Mouse (Mus musculus) heart, adult 2 months (tissue): ENCODE measurements around the gene Far1. TPM values are rescaled to one million over a fixed set of nuclear protein-coding genes. Genes with fewer than 3 reads are reported as not detected.

ENCODE experiments used
- DNase-seq, 2 experiments: peaks; one replicate each; pipeline ENCODE4 v3.0.0; 2021
- H3K27ac ChIP-seq: fragments of 200-600 bp; 2 replicates; pipeline ENCODE4 v1.8.1; 2022
- H3K27me3 ChIP-seq: fragments of 200-500 bp; 2 replicates; pipeline ENCODE4 v1.6.1; 2012; ENCODE audit warnings: mild to moderate bottlenecking, low read length, inconsistent platforms, mixed read lengths; ENCODE audit not compliant: control insufficient read depth, insufficient read depth
- H3K36me3 ChIP-seq: fragments of 200-500 bp; 2 replicates; pipeline ENCODE4 v1.6.1; 2012; ENCODE audit warnings: low read length, inconsistent platforms; ENCODE audit not compliant: control insufficient read depth, insufficient read depth
- H3K4me1 ChIP-seq: fragments of 200-500 bp; 2 replicates; pipeline ENCODE4 v1.6.1; 2011; ENCODE audit warnings: low read length; ENCODE audit not compliant: control insufficient read depth, insufficient read depth
- H3K4me3 ChIP-seq: fragments of 200-600 bp; 2 replicates; pipeline ENCODE4 v1.8.1; 2022
- H3K79me2 ChIP-seq: fragments of 200-500 bp; replicated peaks from 2 replicates; pipeline ENCODE4 v1.6.1; 2012; ENCODE audit warnings: mild to moderate bottlenecking, inconsistent platforms, low read length, moderate library complexity, mixed read lengths; ENCODE audit not compliant: control insufficient read depth, insufficient read depth
- H3K9ac ChIP-seq: fragments of 200-500 bp; 2 replicates; pipeline ENCODE4 v1.6.1; 2012; ENCODE audit warnings: low read depth, mild to moderate bottlenecking, control low read depth, inconsistent platforms, low read length, mixed read lengths
- CTCF ChIP-seq: fragments of 200-600 bp; IDR thresholded peaks from 2 replicates; pipeline ENCODE4 v1.8.1; 2022; ENCODE audit warnings: antibody characterized with exemption, mild to moderate bottlenecking, moderate library complexity
- EP300 ChIP-seq: fragments of 200-500 bp; IDR thresholded peaks from 2 replicates; pipeline ENCODE4 v1.6.1; 2011; ENCODE audit warnings: low read depth, low read length, control low read depth; ENCODE audit not compliant: insufficient read depth
- POLR2A ChIP-seq: fragments of 200-500 bp; IDR thresholded peaks from 2 replicates; pipeline ENCODE4 v1.6.1; 2011; ENCODE audit warnings: mild to moderate bottlenecking, low read depth, low read length, control low read depth; ENCODE audit not compliant: insufficient read depth
- WGBS: fragments of 180-500 bp; shearing (Covaris S2); methylation state at CpG from one replicate; pipeline ENCODE4 v1.1.7; 2018; 5-methylcytosine and 5-hydroxymethylcytosine counted together
- intact Hi-C: fragments of 180-260 bp; cut with DNase I; formaldehyde crosslinking; loops from one replicate; pipeline ENCODE4 v1.15.1; 2025
- polyA plus RNA-seq: library from polyadenylated mRNA; depleted of rRNA; stranded (reverse); fragments of >200 nt; gene quantifications from 2 replicates; pipeline ENCODE4 v1.2.3, GENCODE M21; 2012
- total RNA-seq, 2 experiments: library from RNA; stranded (reverse); gene quantifications; 2 replicates each; pipeline ENCODE4 v1.2.3; 2021

The Far1 gene
- total and polyA plus RNA-seq, 3 experiments = 8.1 to 19.3 (median 17.9) TPM

- H3K27ac ChIP-seq = no peak overlapping the region
- no peaks in the 10 kb centered on the region; the same call in 1 of the 2 replicates for H3K4me1 ChIP-seq
- peak; percentile 34 for DNase-seq
- H3K27me3 ChIP-seq = no peaks in the 10 kb centered on the region
- no peaks in the 10 kb centered on the region for H3K36me3 ChIP-seq
- H3K9ac ChIP-seq = no peak overlapping the region
- TF ChIP-seq EP300 (0 out of 2 replicates have a peak, but pooled peaks have one; percentile 47), CTCF (peak; percentile 82), POLR2A (no peak)
- intact Hi-C loops = loop anchor here (1.0 kb wide), 1 partner anchor 216 kb away; no protein-coding TSS in a partner anchor
- no peak overlapping the region for H3K4me3 ChIP-seq
- no peaks in the 10 kb centered on the region for H3K79me2 ChIP-seq
- WGBS = 2% methylated on average over 3 of the region's 3 CpGs
Measured at GRCm38 (mm10) chr7:113594363-113594762, 80.7 kb downstream of the Far1 start.

GRCm38 (mm10) chr7:113597231-113597630, 83.6 kb downstream of the Far1 start:
- intact Hi-C loops = no loop called here
- H3K27ac ChIP-seq = no peak overlapping the region
- no peaks in the 10 kb centered on the region for H3K27me3 ChIP-seq
- no peak overlapping the region for H3K9ac ChIP-seq
- H3K36me3 ChIP-seq = no peaks in the 10 kb centered on the region
- no peak for DNase-seq
- no peaks in the 10 kb centered on the region for H3K79me2 ChIP-seq
- TF ChIP-seq POLR2A (no peak), EP300 (no peak), CTCF (no peak)
- H3K4me3 ChIP-seq = no peak overlapping the region
- no peaks in the 10 kb centered on the region for H3K4me1 ChIP-seq

- DNase-seq = no peak
- no peaks in the 10 kb centered on the region for H3K4me1 ChIP-seq
- no peaks in the 10 kb centered on the region for H3K79me2 ChIP-seq
- H3K4me3 ChIP-seq = no peak overlapping the region
- 83% methylated on average over 3 of the region's 3 CpGs for WGBS
- H3K27ac ChIP-seq = no peak overlapping the region
- no peaks in the 10 kb centered on the region for H3K36me3 ChIP-seq
- TF ChIP-seq CTCF = no peak
- TF ChIP-seq POLR2A = no peak
- H3K9ac ChIP-seq = no peak overlapping the region
- intact Hi-C loops = no loop called here
- no peaks in the 10 kb centered on the region for H3K27me3 ChIP-seq
Measured at GRCm38 (mm10) chr7:113601803-113602202, 88.2 kb downstream of the Far1 start.

GRCm38 (mm10) chr7:113607928-113608327, 94.3 kb downstream of the Far1 start:
- TF ChIP-seq POLR2A = no peak
- peak; percentile 32 for TF ChIP-seq CTCF
- intact Hi-C loops = no loop called here
- WGBS = 23% methylated on average over 9 of the region's 9 CpGs
- Histone ChIP-seq H3K4me3 (no peak overlapping the region), H3K27ac (no peak overlapping the region), H3K4me1 (no peaks in the 10 kb centered on the region), H3K36me3 (no peaks in the 10 kb centered on the region), H3K27me3 (no peaks in the 10 kb centered on the region), H3K79me2 (no peaks in the 10 kb centered on the region), H3K9ac (no peak overlapping the region)
- DNase-seq = no peak

- H3K4me1 ChIP-seq = no peaks in the 10 kb centered on the region
- no peak overlapping the region for H3K9ac ChIP-seq
- 15% methylated on average over 8 of the region's 8 CpGs for WGBS
- H3K79me2 ChIP-seq = no peaks in the 10 kb centered on the region
- intact Hi-C loops = loop anchor here (1.0 kb wide), 1 partner anchor 412 kb away; no protein-coding TSS in a partner anchor
- H3K36me3 ChIP-seq = no peaks in the 10 kb centered on the region
- no peak overlapping the region for H3K4me3 ChIP-seq
- TF ChIP-seq CTCF (peak; percentile 66), EP300 (no peak), POLR2A (no peak)
- no peak overlapping the region for H3K27ac ChIP-seq
- no peaks in the 10 kb centered on the region for H3K27me3 ChIP-seq
- peak in 1 of 2 experiments; percentile 14 for DNase-seq
Measured at GRCm38 (mm10) chr7:113609027-113609705, 95.5 kb downstream of the Far1 start.

DNA sequence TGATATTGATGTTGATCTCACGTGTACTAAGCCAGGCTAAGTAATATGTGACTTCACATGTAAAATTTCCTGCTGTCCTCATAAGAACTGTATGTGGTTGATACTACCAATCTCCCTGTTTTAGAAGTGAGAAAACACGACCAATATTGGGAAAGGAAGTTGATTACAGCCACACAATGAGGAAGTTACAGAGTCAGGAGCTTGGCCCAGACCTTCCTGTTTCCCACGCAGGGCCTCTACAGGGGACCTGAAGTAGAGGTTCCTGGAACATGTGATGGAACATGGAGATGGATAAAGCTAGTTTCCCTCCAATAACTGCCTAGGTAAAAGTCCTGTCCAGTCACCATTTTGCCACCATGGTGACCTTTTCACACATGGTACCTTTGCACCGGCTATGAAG, 99.0 kb downstream of the Far1 start:
- H3K27me3 ChIP-seq = no peaks in the 10 kb centered on the region
- intact Hi-C loops = loop anchor here (10.0 kb wide), 1 partner anchor 152 kb away; the partner anchor contains the start of gene Spon1
- no peaks in the 10 kb centered on the region for H3K79me2 ChIP-seq
- no peak overlapping the region for H3K4me3 ChIP-seq
- 69% methylated on average over 4 of the region's 4 CpGs for WGBS
- no peak overlapping the region for H3K9ac ChIP-seq
- no peaks in the 10 kb centered on the region for H3K36me3 ChIP-seq
- H3K27ac ChIP-seq = no peak overlapping the region
- TF ChIP-seq POLR2A (no peak), EP300 (no peak), CTCF (no peak)
- DNase-seq = no peak
- no peaks in the 10 kb centered on the region; the same call in 1 of the 2 replicates for H3K4me1 ChIP-seq
